Mouse (Mus musculus) ES-E14 (cell line): ENCODE results near the gene Cmip.

Experiments used
- CHD2 ChIP-seq: IDR thresholded peaks from 2 replicates; pipeline ENCODE4 v1.6.1; 2014; ENCODE audit warnings: mild to moderate bottlenecking, low read depth, low read length, inconsistent platforms
- HCFC1 ChIP-seq: IDR thresholded peaks from 2 replicates; pipeline ENCODE4 v1.6.1; 2012; ENCODE audit warnings: low read length, inconsistent platforms, borderline replicate concordance; ENCODE audit not compliant: insufficient read depth

DNA sequence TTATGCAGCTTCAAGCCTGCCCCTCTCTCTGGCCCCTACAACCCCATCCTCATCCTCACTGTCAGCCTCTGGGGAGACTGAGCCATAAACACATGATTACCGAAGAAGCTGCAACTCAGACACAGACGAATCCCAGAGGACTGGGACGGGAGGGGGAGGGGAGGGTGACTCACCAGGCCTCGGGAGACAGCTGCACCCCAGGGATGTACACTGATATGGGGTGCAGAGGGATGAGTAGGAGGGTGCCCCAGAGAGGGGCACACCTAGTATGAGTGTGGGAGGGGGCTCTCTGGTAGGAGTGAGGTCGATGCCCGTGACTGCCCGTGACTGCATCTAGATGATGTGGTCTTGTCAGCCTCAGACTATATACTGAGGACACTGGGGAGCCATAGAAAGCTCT is 121.8 kb downstream of the Cmip start:
- TF ChIP-seq CHD2 = no peak
- no peak for TF ChIP-seq HCFC1
